Mouse (Mus musculus) gastrocnemius, postnatal 25 days (tissue): Measurements from ENCODE around the gene Foxo1. TPM values are rescaled to one million over a fixed set of nuclear protein-coding genes. Genes with fewer than 3 reads are reported as not detected.

ENCODE experiments used
- DNase-seq: peaks from one replicate; pipeline ENCODE4 v3.0.0; 2022
- total RNA-seq, 2 experiments: library from RNA; stranded (reverse); gene quantifications; 1 replicate in 1 of 2; 2 replicates in 1 of 2; pipeline ENCODE4 v1.2.3; 2021

Gene Foxo1
- total RNA-seq, 2 experiments from 2014 or later = 15.5 to 19.3 TPM

- no peak for DNase-seq
Measured at GRCm38 (mm10) chr3:52268487-52268736, 276 bp downstream of the Foxo1 start.

GRCm38 (mm10) chr3:52268737-52269513, 789 bp downstream of the Foxo1 start:
- DNase-seq = peak; percentile 59

- peak; percentile 81 for DNase-seq
Measured at GRCm38 (mm10) chr3:52269514-52270351, 1.6 kb downstream of the Foxo1 start.

GRCm38 (mm10) chr3:52270511-52270910, 2.4 kb downstream of the Foxo1 start:
- no peak for DNase-seq

GRCm38 (mm10) chr3:52271376-52271775, 3.2 kb downstream of the Foxo1 start:
- no peak for DNase-seq

- DNase-seq = no peak
Measured at GRCm38 (mm10) chr3:52272376-52272865, 4.3 kb downstream of the Foxo1 start.

- DNase-seq = no peak
Measured at GRCm38 (mm10) chr3:52274475-52274874, 6.3 kb downstream of the Foxo1 start.

GRCm38 (mm10) chr3:52275037-52275555, 7.0 kb downstream of the Foxo1 start:
- no peak for DNase-seq

GRCm38 (mm10) chr3:52280681-52281080, 12.5 kb downstream of the Foxo1 start:
- no peak for DNase-seq

- no peak for DNase-seq
Measured at GRCm38 (mm10) chr3:52281882-52282281, 13.7 kb downstream of the Foxo1 start.

- DNase-seq = no peak
Measured at GRCm38 (mm10) chr3:52282369-52282768, 14.2 kb downstream of the Foxo1 start.

- peak; percentile 20 for DNase-seq
Measured at GRCm38 (mm10) chr3:52283521-52283920, 15.4 kb downstream of the Foxo1 start.

- no peak for DNase-seq
Measured at GRCm38 (mm10) chr3:52290811-52291210, 22.7 kb downstream of the Foxo1 start.

GRCm38 (mm10) chr3:52292498-52292897, 24.4 kb downstream of the Foxo1 start:
- DNase-seq = no peak

- no peak for DNase-seq
Measured at GRCm38 (mm10) chr3:52293946-52294345, 25.8 kb downstream of the Foxo1 start.

- DNase-seq = no peak
Measured at GRCm38 (mm10) chr3:52295688-52296087, 27.6 kb downstream of the Foxo1 start.

GRCm38 (mm10) chr3:52296224-52296760, 28.2 kb downstream of the Foxo1 start:
- no peak for DNase-seq

- DNase-seq = no peak
Measured at GRCm38 (mm10) chr3:52297291-52298018, 29.3 kb downstream of the Foxo1 start.

GRCm38 (mm10) chr3:52298683-52299082, 30.5 kb downstream of the Foxo1 start:
- no peak for DNase-seq

- DNase-seq = no peak
Measured at GRCm38 (mm10) chr3:52299376-52299775, 31.2 kb downstream of the Foxo1 start.

GRCm38 (mm10) chr3:52300517-52300916, 32.4 kb downstream of the Foxo1 start:
- DNase-seq = no peak

GRCm38 (mm10) chr3:52303301-52303700, 35.2 kb downstream of the Foxo1 start:
- no peak for DNase-seq
